Mouse (Mus musculus) right cerebral cortex, postnatal 14 days (tissue): Measurements from ENCODE around the gene Psenen.

Experiments used
- DNase-seq: peaks from one replicate; pipeline ENCODE4 v3.0.0; 2022

Psenen gene

DNA sequence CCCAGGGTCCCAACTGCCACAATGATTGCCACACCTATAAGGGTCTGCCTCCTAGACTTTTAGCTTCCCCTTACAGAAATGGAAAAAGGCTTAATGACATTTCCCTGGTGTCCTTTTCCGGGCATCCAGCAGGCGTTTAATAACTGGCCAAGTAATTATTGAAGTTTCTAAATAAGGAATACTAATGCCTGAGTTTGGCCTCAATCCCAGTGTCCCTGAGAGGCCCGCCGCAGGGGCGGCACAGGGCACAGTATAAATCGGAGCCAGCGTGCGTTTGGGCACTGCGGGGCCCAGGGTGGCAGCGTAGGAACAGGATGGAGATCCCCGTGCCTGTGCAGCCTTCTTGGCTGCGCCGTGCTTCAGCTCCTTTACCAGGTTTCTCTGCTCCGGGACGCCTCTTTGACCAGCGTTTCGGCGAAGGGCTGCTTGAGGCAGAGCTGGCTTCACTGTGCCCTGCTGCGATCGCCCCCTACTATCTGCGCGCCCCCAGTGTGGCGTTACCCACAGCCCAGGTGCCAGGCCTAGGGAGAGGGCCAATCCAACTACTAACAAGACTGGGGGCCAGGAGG is 10.3 kb downstream of the Psenen start:
- DNase-seq = no peak

- DNase-seq = peak; percentile 96
Observed at GRCm38 (mm10) chr7:30552102-30553020, 11.1 kb downstream of the Psenen start, which contains the start of the genes Hspb6 and Proser3. Gene Hspb6 (plus strand): TSS chr7:30552178. Gene Proser3 (minus strand): TSS chr7:30552299.

GRCm38 (mm10) chr7:30551445-30552101 is 11.9 kb downstream of the Psenen start:
- no peak for DNase-seq

DNA sequence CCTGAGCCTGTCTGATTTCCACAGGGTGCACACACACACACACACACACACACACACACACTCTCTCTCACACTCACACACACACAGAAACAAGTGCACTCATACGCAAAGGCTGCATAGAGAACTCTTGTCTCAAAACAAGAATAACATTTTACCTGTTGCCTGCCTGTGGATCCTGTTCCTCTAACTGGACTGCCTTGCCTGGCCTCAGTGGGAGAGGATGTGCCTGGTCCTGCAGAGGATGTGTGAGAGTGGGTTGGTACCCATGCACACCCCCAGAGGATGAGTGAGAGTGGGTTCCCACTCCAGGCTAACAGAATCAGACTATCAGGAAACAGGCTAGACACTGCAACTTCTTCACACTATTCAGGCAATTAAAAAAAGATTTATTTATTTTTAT is 12.8 kb downstream of the Psenen start:
- DNase-seq = no peak

GRCm38 (mm10) chr7:30549880-30550279 is 13.5 kb downstream of the Psenen start:
- no peak for DNase-seq

GRCm38 (mm10) chr7:30544327-30544726 is 19.1 kb downstream of the Psenen start:
- no peak for DNase-seq

- DNase-seq = no peak
Observed at GRCm38 (mm10) chr7:30540572-30540971, 22.9 kb downstream of the Psenen start.

- peak; percentile 97 for DNase-seq
Observed at GRCm38 (mm10) chr7:30534633-30535577, 28.5 kb downstream of the Psenen start, which contains the start of gene Arhgap33. Gene Arhgap33 (minus strand): TSS chr7:30535060.

- no peak for DNase-seq
Observed at GRCm38 (mm10) chr7:30533941-30534632, 29.3 kb downstream of the Psenen start.

GRCm38 (mm10) chr7:30532931-30533330 is 30.5 kb downstream of the Psenen start:
- DNase-seq = no peak

GRCm38 (mm10) chr7:30531291-30531815 is 32.1 kb downstream of the Psenen start:
- no peak for DNase-seq

GRCm38 (mm10) chr7:30526981-30527380 is 36.4 kb downstream of the Psenen start:
- DNase-seq = no peak

DNA sequence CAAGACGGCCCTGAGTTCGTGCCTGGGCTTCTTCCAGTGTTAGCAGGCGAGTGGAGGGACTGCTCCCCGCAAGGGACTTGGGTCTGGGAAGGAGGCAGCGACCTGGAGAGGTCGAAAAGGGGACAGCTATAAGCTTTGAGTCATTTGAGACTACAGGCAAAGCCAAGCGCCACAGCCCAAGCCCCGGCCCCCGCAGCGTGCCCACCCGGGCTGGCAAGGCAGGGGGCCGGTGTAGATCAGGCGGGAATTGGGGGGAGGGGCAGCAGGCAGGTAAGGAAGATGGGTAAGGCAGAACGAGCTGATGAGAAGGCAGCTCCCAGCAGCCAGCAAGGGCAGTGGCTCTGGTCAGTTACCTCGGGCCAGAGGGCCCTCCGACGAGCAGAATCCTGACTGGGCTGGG is 37.0 kb downstream of the Psenen start:
- no peak for DNase-seq

DNA sequence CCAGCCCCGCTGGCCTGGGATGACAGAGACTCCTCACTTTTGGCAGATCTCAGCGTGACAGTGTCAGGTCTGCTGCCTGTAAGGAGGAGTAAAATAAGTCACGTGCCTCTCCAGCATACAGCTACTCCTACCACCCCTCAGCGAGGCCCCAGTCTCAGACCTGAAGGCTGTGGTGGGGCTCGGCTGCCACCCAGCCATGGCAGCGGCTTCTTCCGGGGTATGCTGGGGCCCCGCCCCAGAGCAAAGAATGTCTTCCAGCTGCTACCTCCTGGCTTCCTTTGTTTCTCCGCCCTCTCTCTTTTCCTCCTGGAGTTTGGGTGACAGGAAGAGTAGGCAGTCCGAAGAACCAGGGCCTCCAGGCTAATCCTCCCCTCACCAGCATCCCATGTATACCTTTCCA is 37.5 kb downstream of the Psenen start:
- DNase-seq = no peak

- DNase-seq = no peak
Observed at GRCm38 (mm10) chr7:30524487-30524886, 38.9 kb downstream of the Psenen start.

DNA sequence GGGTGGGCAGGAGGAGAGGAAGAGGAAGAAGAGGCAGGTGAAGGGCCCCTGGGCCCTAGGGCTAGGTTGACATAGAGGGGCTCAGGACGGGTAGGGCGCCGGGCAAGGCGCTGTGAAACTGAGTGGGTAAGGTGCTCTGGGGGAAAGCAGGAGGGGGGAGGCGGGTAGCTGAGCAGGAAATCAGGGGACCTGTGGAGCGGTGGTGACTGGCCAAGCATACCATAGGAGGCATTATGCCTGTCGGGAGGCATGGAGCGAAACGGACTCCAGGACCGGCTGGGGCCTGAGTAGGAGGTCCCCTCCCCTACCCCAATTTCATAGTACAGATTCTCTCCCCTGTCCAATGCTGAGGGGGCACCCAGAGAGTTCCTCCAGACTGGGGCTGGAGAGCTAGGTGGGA is 40.6 kb downstream of the Psenen start:
- DNase-seq = no peak

- DNase-seq = no peak
Observed at GRCm38 (mm10) chr7:30520856-30521255, 42.6 kb downstream of the Psenen start.

DNA sequence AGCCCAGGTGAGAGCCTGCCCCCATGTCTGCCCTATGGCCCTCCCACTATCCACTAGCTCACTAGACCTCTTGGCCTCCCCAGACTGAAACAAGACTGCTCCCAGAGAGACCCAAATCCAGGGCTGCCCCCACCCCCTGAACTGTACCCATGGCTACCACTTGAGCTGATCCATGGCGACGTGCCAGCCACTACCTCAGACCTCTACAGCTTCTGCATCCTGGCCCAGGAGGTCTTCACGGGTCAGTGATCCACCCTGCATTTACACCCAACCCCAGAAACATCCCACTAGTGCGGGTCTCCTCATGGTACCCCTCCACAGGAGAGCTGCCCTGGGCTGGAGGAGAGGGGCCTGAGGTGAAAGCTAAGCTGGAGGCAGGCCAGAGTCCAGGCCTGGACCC is 43.0 kb downstream of the Psenen start:
- DNase-seq = no peak

GRCm38 (mm10) chr7:30518325-30518724 is 45.1 kb downstream of the Psenen start:
- no peak for DNase-seq

- no peak for DNase-seq
Observed at GRCm38 (mm10) chr7:30515003-30515760, 48.2 kb downstream of the Psenen start.
